Mouse (Mus musculus) heart, embryonic 10.5 days (tissue): ENCODE data around the gene Trnau1ap. TPM values are rescaled to one million over a fixed set of nuclear protein-coding genes. Genes with fewer than 3 reads are reported as not detected.

ENCODE experiments used
- DNase-seq: peaks from one replicate; pipeline ENCODE4 v3.0.0-alpha.2; 2017; ENCODE audit warnings: low spot score
- H3K27ac ChIP-seq: fragments of 300-500 bp; sonication (generic); 2 replicates; pipeline ENCODE4 v1.5.1; 2016; ENCODE audit warnings: mild to moderate bottlenecking
- H3K27me3 ChIP-seq: fragments of 300-500 bp; sonication (generic); 2 replicates; pipeline ENCODE4 v1.6.1; 2016; ENCODE audit warnings: mild to moderate bottlenecking; ENCODE audit not compliant: poor library complexity, insufficient read depth, severe bottlenecking
- H3K36me3 ChIP-seq: fragments of 300-500 bp; sonication (generic); 2 replicates; pipeline ENCODE4 v1.6.1; 2016; ENCODE audit warnings: mild to moderate bottlenecking, moderate library complexity
- H3K4me1 ChIP-seq: fragments of 300-500 bp; sonication (generic); 2 replicates; pipeline ENCODE4 v1.6.1; 2016; ENCODE audit warnings: mild to moderate bottlenecking
- H3K4me3 ChIP-seq: fragments of 300-500 bp; sonication (generic); 2 replicates; pipeline ENCODE4 v1.5.1; 2016; ENCODE audit warnings: mild to moderate bottlenecking, moderate library complexity
- H3K9me3 ChIP-seq: fragments of 300-500 bp; sonication (generic); 2 replicates; pipeline ENCODE4 v1.6.1; 2016; ENCODE audit warnings: mild to moderate bottlenecking, moderate library complexity
- WGBS: fragments of 180-500 bp; shearing (Covaris S2); methylation state at CpG from one replicate; pipeline ENCODE4 v1.1.7; 2016; 5-methylcytosine and 5-hydroxymethylcytosine counted together
- polyA plus RNA-seq: library from polyadenylated mRNA; unstranded; fragments of >200 nt; fragmentation: Nextera tagmentation; extraction: Ambion mirVana; gene quantifications from 2 replicates; pipeline ENCODE4 v1.2.1, GENCODE M21; 2016

The Trnau1ap gene
- polyA plus RNA-seq, 1 experiment from 2014 or later = 92.0 TPM

GRCm38 (mm10) chr4:132331960-132332359, 2.6 kb upstream of the Trnau1ap start:
- Histone ChIP-seq H3K27me3 (no peaks in the 10 kb centered on the region), H3K27ac (no peak overlapping the region), H3K36me3 (peaks cover 51% of the 10 kb centered on the region), H3K9me3 (no peaks in the 10 kb centered on the region), H3K4me3 (no peak overlapping the region), H3K4me1 (peaks cover 15% of the 10 kb centered on the region)
- 86% methylated on average over 3 of the region's 3 CpGs for WGBS
- DNase-seq = no peak

- peaks cover 43% of the 10 kb centered on the region for H3K36me3 ChIP-seq
- no peaks in the 10 kb centered on the region for H3K27me3 ChIP-seq
- peaks cover 15% of the 10 kb centered on the region for H3K4me1 ChIP-seq
- no peak for DNase-seq
- peak overlapping the region; percentile 85 for H3K4me3 ChIP-seq
- no peaks in the 10 kb centered on the region for H3K9me3 ChIP-seq
- 13% methylated on average over 10 of the region's 10 CpGs for WGBS
- H3K27ac ChIP-seq = peak overlapping the region; percentile 95
Measured at GRCm38 (mm10) chr4:132329835-132330354, 557 bp upstream of the Trnau1ap start.

- peak overlapping the region; percentile 85 for H3K4me3 ChIP-seq
- WGBS = 48% methylated on average over 14 of the region's 14 CpGs
- peaks cover 15% of the 10 kb centered on the region for H3K4me1 ChIP-seq
- no peaks in the 10 kb centered on the region for H3K27me3 ChIP-seq
- no peak for DNase-seq
- peaks cover 43% of the 10 kb centered on the region for H3K36me3 ChIP-seq
- peak overlapping the region; percentile 95 for H3K27ac ChIP-seq
- H3K9me3 ChIP-seq = no peaks in the 10 kb centered on the region
Measured at GRCm38 (mm10) chr4:132328391-132328982, 851 bp downstream of the Trnau1ap start.

GRCm38 (mm10) chr4:132326481-132326880, 2.9 kb downstream of the Trnau1ap start:
- Histone ChIP-seq H3K9me3 (no peaks in the 10 kb centered on the region), H3K36me3 (peaks cover 38% of the 10 kb centered on the region), H3K4me3 (no peak overlapping the region), H3K27me3 (no peaks in the 10 kb centered on the region), H3K4me1 (peaks cover 15% of the 10 kb centered on the region), H3K27ac (no peak overlapping the region)
- no peak for DNase-seq
- WGBS = 84% methylated on average over 5 of the region's 5 CpGs

GRCm38 (mm10) chr4:132315711-132316110, 13.6 kb downstream of the Trnau1ap start:
- H3K4me1 ChIP-seq = no peaks in the 10 kb centered on the region
- H3K36me3 ChIP-seq = peaks cover 80% of the 10 kb centered on the region
- no peaks in the 10 kb centered on the region for H3K9me3 ChIP-seq
- 0 out of 2 replicates have a peak overlapping the region, but pooled peaks have one; percentile 42 for H3K27ac ChIP-seq
- 76% methylated on average over 8 of the region's 8 CpGs for WGBS
- H3K4me3 ChIP-seq = no peak overlapping the region
- H3K27me3 ChIP-seq = no peaks in the 10 kb centered on the region
- DNase-seq = no peak

GRCm38 (mm10) chr4:132312627-132313026, 16.7 kb downstream of the Trnau1ap start:
- H3K36me3 ChIP-seq = peaks cover 68% of the 10 kb centered on the region
- 82% methylated on average over 5 of the region's 5 CpGs for WGBS
- H3K4me3 ChIP-seq = no peak overlapping the region

GRCm38 (mm10) chr4:132311801-132312200, 17.5 kb downstream of the Trnau1ap start:
- peaks cover 7% of the 10 kb centered on the region for H3K4me1 ChIP-seq
- 44% methylated on average over 3 of the region's 3 CpGs for WGBS
- H3K27me3 ChIP-seq = no peaks in the 10 kb centered on the region
- no peaks in the 10 kb centered on the region for H3K9me3 ChIP-seq
- DNase-seq = no peak
- no peak overlapping the region for H3K27ac ChIP-seq
- peaks cover 60% of the 10 kb centered on the region for H3K36me3 ChIP-seq
- H3K4me3 ChIP-seq = no peak overlapping the region

More at GRCm38 (mm10) chr4:132312627-132313026, 16.7 kb downstream of the Trnau1ap start:
- no peaks in the 10 kb centered on the region for H3K9me3 ChIP-seq
- peaks cover 7% of the 10 kb centered on the region for H3K4me1 ChIP-seq
- H3K27ac ChIP-seq = no peak overlapping the region
- DNase-seq = no peak
- H3K27me3 ChIP-seq = no peaks in the 10 kb centered on the region

- Histone ChIP-seq H3K4me1 (peaks cover 7% of the 10 kb centered on the region), H3K27me3 (no peaks in the 10 kb centered on the region), H3K4me3 (no peak overlapping the region), H3K27ac (no peak overlapping the region), H3K36me3 (peaks cover 55% of the 10 kb centered on the region), H3K9me3 (no peaks in the 10 kb centered on the region)
- DNase-seq = no peak
- WGBS = 52% methylated on average over 1 of the region's 1 CpGs
Measured at GRCm38 (mm10) chr4:132311209-132311608, 18.1 kb downstream of the Trnau1ap start.

- Histone ChIP-seq H3K27me3 (no peaks in the 10 kb centered on the region), H3K9me3 (no peaks in the 10 kb centered on the region), H3K4me3 (peak overlapping the region; percentile 79), H3K36me3 (peaks cover 49% of the 10 kb centered on the region), H3K27ac (peak overlapping the region; percentile 94), H3K4me1 (peaks cover 7% of the 10 kb centered on the region)
- no peak for DNase-seq
- WGBS = 32% methylated on average over 10 of the region's 10 CpGs
Measured at GRCm38 (mm10) chr4:132309849-132310472, 19.4 kb downstream of the Trnau1ap start.

- WGBS = under 1% methylated on average over 15 of the region's 15 CpGs
- Histone ChIP-seq H3K27me3 (no peaks in the 10 kb centered on the region), H3K4me1 (peaks cover 7% of the 10 kb centered on the region), H3K36me3 (peaks cover 47% of the 10 kb centered on the region), H3K27ac (peak overlapping the region; percentile 94), H3K9me3 (no peaks in the 10 kb centered on the region), H3K4me3 (peak overlapping the region; percentile 79)
- no peak for DNase-seq
Measured at GRCm38 (mm10) chr4:132309140-132309848, 20.0 kb downstream of the Trnau1ap start.

- Histone ChIP-seq H3K9me3 (no peaks in the 10 kb centered on the region), H3K4me1 (peaks cover 7% of the 10 kb centered on the region), H3K4me3 (peak overlapping the region; percentile 79), H3K27me3 (no peaks in the 10 kb centered on the region), H3K36me3 (peaks cover 40% of the 10 kb centered on the region), H3K27ac (peak overlapping the region; percentile 94)
- 1% methylated on average over 41 of the region's 41 CpGs for WGBS
- DNase-seq = peak; percentile 95
Measured at GRCm38 (mm10) chr4:132308437-132309139, 20.8 kb downstream of the Trnau1ap start.

GRCm38 (mm10) chr4:132306004-132306403, 23.3 kb downstream of the Trnau1ap start:
- no peak for DNase-seq
- peaks cover 17% of the 10 kb centered on the region for H3K36me3 ChIP-seq
- no peak overlapping the region for H3K27ac ChIP-seq
- 79% methylated on average over 6 of the region's 6 CpGs for WGBS
- no peaks in the 10 kb centered on the region for H3K27me3 ChIP-seq
- H3K4me3 ChIP-seq = no peak overlapping the region
- peaks cover 22% of the 10 kb centered on the region for H3K4me1 ChIP-seq
- no peaks in the 10 kb centered on the region for H3K9me3 ChIP-seq
